Mouse (Mus musculus): ENCODE measurements at regions not wholly inside any gene's neighbourhood (a gene's known extent, or its start where the extent isn't known, plus 50 kb on each side); places are given as distances from the start of the nearest gene placed in this dataset.

DNA sequence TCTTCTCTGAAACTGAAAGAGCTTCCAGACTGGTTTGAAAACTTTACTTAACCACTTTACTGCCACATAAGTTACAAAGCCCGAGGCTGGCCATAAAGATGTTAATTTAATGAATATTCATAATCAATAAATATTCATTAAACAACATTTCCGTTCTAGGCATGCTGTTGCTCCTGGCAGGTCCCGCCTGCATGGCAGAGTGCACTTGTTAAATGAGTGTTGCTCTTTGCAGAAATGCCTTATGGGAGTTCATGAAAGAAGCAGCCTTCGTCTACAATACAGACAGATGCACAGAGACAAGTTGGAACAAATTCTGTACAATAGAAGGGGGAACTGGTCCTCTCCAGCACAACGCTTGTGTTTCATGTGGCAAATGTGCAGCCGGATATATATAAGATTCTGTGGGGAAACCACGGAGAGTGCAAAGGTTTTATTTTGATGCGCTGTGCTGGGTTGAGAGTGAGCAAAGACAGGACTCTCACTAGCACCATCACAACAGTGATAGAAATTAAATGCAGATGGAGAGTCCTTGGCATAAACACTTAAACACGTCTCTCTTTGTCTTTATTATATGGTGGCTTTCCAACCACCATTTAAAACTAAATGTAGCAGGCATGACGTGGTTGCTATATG, 1034.2 kb downstream of the Ttll7 start:
- TF ChIP-seq CTCF (IDR thresholded peaks at IDR 0.05; ENCODE audit: insufficient read depth, low read length) (no peak), POLR2A (IDR thresholded peaks at IDR 0.05; ENCODE audit: borderline replicate concordance, extremely low read depth, low read depth, low read length) (no peak)
